13 mouse cellular contexts compared by ENCODE assay signal in genomic region chr14:62034664-62035063, GRCm38 (mm10).
A peak's percentile ranks its signal among the peaks of the same experiment; 100 is the strongest.
DNase-seq lines count a peak whose midpoint lies in the region; ATAC-seq and TF ChIP-seq lines count a peak whose summit lies in the region.
"Had no signal": no experiment of that assay in that cellular context is flagged by ENCODE, and none has a peak within 500 bp of the region (broad histone marks: within the 10 kb centered on the region; RNA-seq: fewer than 3 reads in every experiment).

No protein-coding gene starts in this region.

- no peaks in the 10 kb centered on the region for H3K4me1 ChIP-seq in liver, embryonic 11.5 days (replicated peaks; ENCODE audit: control insufficient read depth, insufficient read depth, low read length)
- peaks cover 17% of the 10 kb centered on the region for H3K4me1 ChIP-seq in forebrain, embryonic 13.5 days
- H3K4me1 ChIP-seq in limb, embryonic 14.5 days (ENCODE audit: control insufficient read depth, insufficient read depth, low read length), result peaks cover 19% of the 10 kb centered on the region

- ATAC-seq in liver, embryonic 11.5 days (replicated peaks; ENCODE audit: low FRiP score), result no peak
- ATAC-seq in forebrain, embryonic 13.5 days, result peak; percentile 86
- peak; percentile 83 for ATAC-seq in limb, embryonic 14.5 days (ENCODE audit: low FRiP score, low read depth)
- no peak for ATAC-seq in inflammation-experienced regulatory T-cells, adult 6 months
- ATAC-seq: liver, postnatal 0 days had no signal

- WGBS in liver, embryonic 11.5 days, result 68% methylated on average over 4 of the region's 4 CpGs
- 10% methylated on average over 4 of the region's 4 CpGs for WGBS in forebrain, embryonic 13.5 days
- 46% methylated on average over 4 of the region's 4 CpGs for WGBS in limb, embryonic 14.5 days

- no peaks in the 10 kb centered on the region for H3K36me3 ChIP-seq in liver, embryonic 11.5 days (ENCODE audit: control insufficient read depth, insufficient read depth, low read length)
- no peaks in the 10 kb centered on the region for H3K36me3 ChIP-seq in forebrain, embryonic 13.5 days (ENCODE audit: poor library complexity, severe bottlenecking)
- H3K36me3 ChIP-seq in limb, embryonic 14.5 days (ENCODE audit: control insufficient read depth, insufficient read depth, low read length), result no peaks in the 10 kb centered on the region
- H3K36me3 ChIP-seq: heart, embryonic 15.5 days had no signal

- no peaks in the 10 kb centered on the region for H3K9me3 ChIP-seq in liver, embryonic 11.5 days (ENCODE audit: control insufficient read depth, low read length)
- no peaks in the 10 kb centered on the region for H3K9me3 ChIP-seq in forebrain, embryonic 13.5 days (replicated peaks)
- no peaks in the 10 kb centered on the region for H3K9me3 ChIP-seq in limb, embryonic 14.5 days (ENCODE audit: control insufficient read depth, low read length)
- H3K9me3 ChIP-seq: heart, embryonic 15.5 days had no signal

- TF ChIP-seq POLR2A in limb, embryonic 14.5 days (IDR thresholded peaks at IDR 0.05; ENCODE audit: borderline replicate concordance, extremely low read depth, insufficient read depth, insufficient read length), result no peak

- H3K9ac ChIP-seq in liver, embryonic 11.5 days (ENCODE audit: low read depth, low read length), result no peak overlapping the region
- no peak overlapping the region for H3K9ac ChIP-seq in forebrain, embryonic 13.5 days
- H3K9ac ChIP-seq in limb, embryonic 14.5 days (ENCODE audit: low read depth, low read length, severe bottlenecking), result no peak overlapping the region
- H3K9ac ChIP-seq: heart, embryonic 15.5 days; liver, postnatal 0 days had no signal

- H3K4me3 ChIP-seq in liver, embryonic 11.5 days (ENCODE audit: low read depth, low read length), result no peak overlapping the region
- no peak overlapping the region for H3K4me3 ChIP-seq in forebrain, embryonic 13.5 days
- no peak overlapping the region for H3K4me3 ChIP-seq in limb, embryonic 14.5 days (replicated peaks; ENCODE audit: low read length)
- H3K4me3 ChIP-seq: heart, embryonic 15.5 days had no signal

- no peaks in the 10 kb centered on the region for H3K27me3 ChIP-seq in liver, embryonic 11.5 days (replicated peaks; ENCODE audit: control insufficient read depth, insufficient read depth, low read length)
- no peaks in the 10 kb centered on the region for H3K27me3 ChIP-seq in forebrain, embryonic 13.5 days
- no peaks in the 10 kb centered on the region for H3K27me3 ChIP-seq in limb, embryonic 14.5 days (ENCODE audit: control insufficient read depth, insufficient read depth, low read length)
- H3K27me3 ChIP-seq: heart, embryonic 15.5 days had no signal

- no peak overlapping the region for H3K27ac ChIP-seq in liver, embryonic 11.5 days (ENCODE audit: low read depth, low read length)
- H3K27ac ChIP-seq in forebrain, embryonic 13.5 days, result peak overlapping the region; percentile 48
- no peak overlapping the region for H3K27ac ChIP-seq in limb, embryonic 14.5 days (replicated peaks; ENCODE audit: low read depth, low read length)
- H3K27ac ChIP-seq: heart, embryonic 15.5 days had no signal

- no peak overlapping the region for H3K4me2 ChIP-seq in liver, embryonic 11.5 days
- no peak overlapping the region for H3K4me2 ChIP-seq in forebrain, embryonic 13.5 days
- H3K4me2 ChIP-seq in limb, embryonic 14.5 days (replicated peaks; ENCODE audit: low read depth, low read length, severe bottlenecking), result no peak overlapping the region
- H3K4me2 ChIP-seq: heart, embryonic 15.5 days had no signal

- DNase-seq in liver, embryonic 11.5 days (ENCODE audit: low spot score), result peak; percentile 29
- no peak for DNase-seq in liver
- DNase-seq in limb, embryonic 14.5 days (ENCODE audit: low spot score), result peak; percentile 9
- DNase-seq in retina, postnatal 1 day, result peak; percentile 78
- no peak for DNase-seq in testis, postnatal 10 days (ENCODE audit: low spot score)
- DNase-seq: adrenal gland, postnatal 10 days; cerebellum, postnatal 14 days; kidney, postnatal 25 days; liver, postnatal 0 days; thymus, postnatal 14 days had no signal

Comparison
In these comparisons a context has a peak if more than half of its experiments do, and no peak if none do; other contexts are left out.
1. DNase-seq: peak in liver, embryonic 11.5 days (single experiment), limb, embryonic 14.5 days (single experiment) and retina, postnatal 1 day (single experiment); none in liver (single experiment) and testis, postnatal 10 days (single experiment).
2. ATAC-seq: peak in forebrain, embryonic 13.5 days (single experiment) and limb, embryonic 14.5 days (single experiment); none in liver, embryonic 11.5 days (single experiment) and inflammation-experienced regulatory T-cells, adult 6 months (single experiment).